Mouse (Mus musculus) intestine, embryonic 14.5 days (tissue): Measurements from ENCODE around the gene Tmod2. TPM values are rescaled to one million over a fixed set of nuclear protein-coding genes. Genes with fewer than 3 reads are reported as not detected.

Source experiments
- ATAC-seq: fragments of 200-750 bp; cut with Nextera tagmentation; replicated peaks from 2 replicates; pipeline ENCODE4 v1.8.0; 2017; ENCODE audit warnings: low read depth, moderate number of reproducible peaks, moderate TSS enrichment, moderate library complexity; ENCODE audit not compliant: low FRiP score, low TSS enrichment
- DNase-seq: peaks from one replicate; pipeline ENCODE4 v3.0.0-alpha.2; 2018; ENCODE audit warnings: low spot score
- H3K27ac ChIP-seq: fragments of 300-500 bp; sonication (generic); 2 replicates; pipeline ENCODE4 v1.5.1; 2014; ENCODE audit warnings: low read depth, mild to moderate bottlenecking, control low read depth
- H3K27me3 ChIP-seq: fragments of 300-500 bp; sonication (generic); replicated peaks from 2 replicates; pipeline ENCODE4 v1.6.1; 2014; ENCODE audit warnings: low read length, control low read depth; ENCODE audit not compliant: control insufficient read depth, insufficient read depth
- H3K36me3 ChIP-seq: fragments of 300-500 bp; sonication (generic); 2 replicates; pipeline ENCODE4 v1.6.1; 2014; ENCODE audit warnings: low read length, control low read depth; ENCODE audit not compliant: control insufficient read depth, insufficient read depth
- H3K4me1 ChIP-seq: fragments of 300-500 bp; sonication (generic); replicated peaks from 2 replicates; pipeline ENCODE4 v1.6.1; 2014; ENCODE audit warnings: low read length, control low read depth, mixed read lengths; ENCODE audit not compliant: control insufficient read depth, insufficient read depth
- H3K4me2 ChIP-seq: fragments of 300-500 bp; sonication (generic); 2 replicates; pipeline ENCODE4 v1.6.1; 2014; ENCODE audit warnings: low read length
- H3K4me3 ChIP-seq: fragments of 300-500 bp; sonication (generic); 2 replicates; pipeline ENCODE4 v1.5.1; 2014; ENCODE audit warnings: low read depth, low read length, control low read depth, mixed read lengths
- H3K9ac ChIP-seq: fragments of 300-500 bp; sonication (generic); 2 replicates; pipeline ENCODE4 v1.6.1; 2014; ENCODE audit warnings: mild to moderate bottlenecking, low read length
- H3K9me3 ChIP-seq: fragments of 300-500 bp; sonication (generic); 2 replicates; pipeline ENCODE4 v1.6.1; 2016; ENCODE audit warnings: low read length, control low read depth; ENCODE audit not compliant: control insufficient read depth
- WGBS: fragments of 180-500 bp; shearing (Covaris S2); extraction: QIAGEN DNeasy Blood & Tissue Kit; methylation state at CpG from one replicate; pipeline ENCODE4 v1.1.7; 2014; 5-methylcytosine and 5-hydroxymethylcytosine counted together
- polyA plus RNA-seq: library from polyadenylated mRNA; unstranded; fragments of >200 nt; fragmentation: Nextera tagmentation; extraction: Ambion mirVana; gene quantifications from 2 replicates; pipeline ENCODE4 v1.2.1, GENCODE M21; 2014

Tmod2 gene
- polyA plus RNA-seq, 1 experiment from 2014 or later, result 17.6 TPM

GRCm38 (mm10) chr9:75597036-75597435 is 14.1 kb downstream of the Tmod2 start:
- H3K4me2 ChIP-seq, result no peak overlapping the region
- H3K36me3 ChIP-seq, result no peaks in the 10 kb centered on the region
- H3K9ac ChIP-seq, result no peak overlapping the region
- DNase-seq (peak; percentile 25), ATAC-seq (no peak)
- no peaks in the 10 kb centered on the region for H3K9me3 ChIP-seq
- WGBS, result 88% methylated on average over 13 of the region's 13 CpGs
- H3K27me3 ChIP-seq, result no peaks in the 10 kb centered on the region
- no peak overlapping the region for H3K27ac ChIP-seq
- no peak overlapping the region for H3K4me3 ChIP-seq
- peaks cover 16% of the 10 kb centered on the region; the same call in 1 of the 2 replicates for H3K4me1 ChIP-seq

GRCm38 (mm10) chr9:75593481-75593880 is 17.6 kb downstream of the Tmod2 start:
- Histone ChIP-seq H3K36me3 (no peaks in the 10 kb centered on the region), H3K4me3 (no peak overlapping the region), H3K27ac (no peak overlapping the region), H3K9ac (no peak overlapping the region), H3K27me3 (no peaks in the 10 kb centered on the region), H3K4me2 (no peak overlapping the region), H3K4me1 (no peaks in the 10 kb centered on the region), H3K9me3 (no peaks in the 10 kb centered on the region)
- ATAC-seq, result no peak
- 90% methylated on average over 5 of the region's 5 CpGs for WGBS
- peak; percentile 33 for DNase-seq

GRCm38 (mm10) chr9:75589850-75590790 is 21.0 kb downstream of the Tmod2 start:
- ATAC-seq (peak; percentile 60; the same call in 1 of the 2 replicates), DNase-seq (no peak)
- no peak overlapping the region for H3K27ac ChIP-seq
- H3K9me3 ChIP-seq, result no peaks in the 10 kb centered on the region
- no peak overlapping the region for H3K9ac ChIP-seq
- H3K27me3 ChIP-seq, result no peaks in the 10 kb centered on the region
- no peak overlapping the region for H3K4me3 ChIP-seq
- 81% methylated on average over 15 of the region's 15 CpGs for WGBS
- no peak overlapping the region for H3K4me2 ChIP-seq
- H3K4me1 ChIP-seq, result no peaks in the 10 kb centered on the region
- no peaks in the 10 kb centered on the region for H3K36me3 ChIP-seq

- 58% methylated on average over 7 of the region's 7 CpGs for WGBS
- Histone ChIP-seq H3K4me3 (no peak overlapping the region), H3K4me2 (no peak overlapping the region), H3K27me3 (no peaks in the 10 kb centered on the region), H3K9me3 (no peaks in the 10 kb centered on the region), H3K36me3 (no peaks in the 10 kb centered on the region), H3K27ac (no peak overlapping the region), H3K4me1 (no peaks in the 10 kb centered on the region), H3K9ac (no peak overlapping the region)
- ATAC-seq, result no peak
- DNase-seq, result no peak
These were observed 29.3 kb downstream of the Tmod2 start for GRCm38 (mm10) chr9:75581694-75582350.

GRCm38 (mm10) chr9:75579321-75579720 is 31.8 kb downstream of the Tmod2 start:
- no peak overlapping the region for H3K27ac ChIP-seq
- no peaks in the 10 kb centered on the region for H3K36me3 ChIP-seq
- H3K4me2 ChIP-seq, result no peak overlapping the region
- H3K9ac ChIP-seq, result no peak overlapping the region
- no peak for DNase-seq
- WGBS, result 95% methylated on average over 6 of the region's 6 CpGs
- no peaks in the 10 kb centered on the region for H3K4me1 ChIP-seq
- H3K9me3 ChIP-seq, result no peaks in the 10 kb centered on the region
- H3K4me3 ChIP-seq, result no peak overlapping the region
- H3K27me3 ChIP-seq, result no peaks in the 10 kb centered on the region
- ATAC-seq, result no peak

- Histone ChIP-seq H3K4me1 (no peaks in the 10 kb centered on the region), H3K36me3 (no peaks in the 10 kb centered on the region), H3K4me3 (no peak overlapping the region), H3K9ac (no peak overlapping the region), H3K27me3 (no peaks in the 10 kb centered on the region), H3K4me2 (no peak overlapping the region), H3K9me3 (no peaks in the 10 kb centered on the region), H3K27ac (no peak overlapping the region)
- ATAC-seq (no peak), DNase-seq (no peak)
- 90% methylated on average over 5 of the region's 5 CpGs for WGBS
These were observed 39.8 kb downstream of the Tmod2 start for GRCm38 (mm10) chr9:75571036-75571942.

GRCm38 (mm10) chr9:75568399-75568798 is 42.7 kb downstream of the Tmod2 start:
- no peaks in the 10 kb centered on the region for H3K36me3 ChIP-seq
- ATAC-seq (no peak), DNase-seq (no peak)
- H3K4me2 ChIP-seq, result no peak overlapping the region
- H3K4me3 ChIP-seq, result no peak overlapping the region
- H3K4me1 ChIP-seq, result no peaks in the 10 kb centered on the region
- no peaks in the 10 kb centered on the region for H3K9me3 ChIP-seq
- no peaks in the 10 kb centered on the region for H3K27me3 ChIP-seq
- no peak overlapping the region for H3K9ac ChIP-seq
- no peak overlapping the region for H3K27ac ChIP-seq
- WGBS, result 93% methylated on average over 6 of the region's 6 CpGs

- Histone ChIP-seq H3K9ac (no peak overlapping the region), H3K27ac (no peak overlapping the region), H3K4me2 (no peak overlapping the region), H3K27me3 (no peaks in the 10 kb centered on the region), H3K9me3 (no peaks in the 10 kb centered on the region), H3K36me3 (no peaks in the 10 kb centered on the region), H3K4me1 (no peaks in the 10 kb centered on the region), H3K4me3 (no peak overlapping the region)
- ATAC-seq, result no peak
- DNase-seq, result no peak
- 84% methylated on average over 6 of the region's 6 CpGs for WGBS
These were observed 46.2 kb downstream of the Tmod2 start for GRCm38 (mm10) chr9:75564892-75565291.
